Mouse (Mus musculus): Measurements from ENCODE around the gene Baiap2l1. TPM values are rescaled to one million over a fixed set of nuclear protein-coding genes. Genes with fewer than 3 reads are reported as not detected.

The Baiap2l1 gene
- total and polyA plus RNA-seq, 3 experiments, result 0.11 TPM; not detected in 2

DNA sequence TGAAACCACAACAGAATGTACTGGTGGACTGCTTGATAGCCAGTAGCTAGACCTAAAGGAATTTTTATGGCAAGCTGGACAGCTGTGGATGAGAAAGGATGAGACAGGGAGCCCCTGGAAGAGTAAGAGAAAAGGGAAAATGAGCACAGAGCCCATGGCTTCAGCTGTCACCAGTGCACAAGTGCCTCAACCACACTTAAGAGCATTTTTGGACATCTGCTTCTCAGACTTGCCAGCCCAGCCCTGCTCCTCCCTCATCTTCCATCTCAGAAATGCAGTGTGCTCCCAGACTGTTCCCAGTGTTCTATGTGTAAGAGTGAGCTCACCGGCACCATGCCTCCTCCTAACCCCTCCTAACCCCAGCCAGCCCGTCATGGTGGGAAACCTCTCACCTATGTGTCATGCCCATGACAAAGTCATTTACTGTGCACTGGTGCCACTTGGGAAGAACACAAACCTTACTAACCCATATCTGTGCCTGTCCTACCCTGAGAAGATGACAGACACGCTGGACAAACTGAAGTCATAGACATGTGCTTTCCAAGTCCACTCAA lies 70.6 kb downstream of the Baiap2l1 start:
- ATAC-seq (ENCODE audit: extremely low read depth, insufficient number of reproducible peaks, low FRiP score, poor library complexity, severe bottlenecking) (no peak), DNase-seq (ENCODE audit: low spot score) (no peak)
- no peaks in the 10 kb centered on the region for H3K36me3 ChIP-seq (replicated peaks)
- H3K27me3 ChIP-seq (ENCODE audit: insufficient read depth, low read length), result 0 out of 2 replicates have a peak, but pooled peaks cover 4% of the 10 kb centered on the region
- no peaks in the 10 kb centered on the region for H3K9me3 ChIP-seq (replicated peaks)
- H3K4me3 ChIP-seq (ENCODE audit: low read depth, low read length), result no peak overlapping the region
- TF ChIP-seq TAL1 (conservative IDR thresholded peaks at IDR 0.05; ENCODE audit: low read depth, low read length) (no peak), CTCF (IDR thresholded peaks at IDR 0.05; ENCODE audit: low read depth, low read length) (no peak), POLR2AphosphoS5 (IDR thresholded peaks at IDR 0.05; ENCODE audit: insufficient replicate concordance, low read depth, low read length) (no peak), GATA2 (IDR thresholded peaks at IDR 0.05; ENCODE audit: borderline replicate concordance, low read depth, low read length) (no peak), GATA1 (IDR thresholded peaks at IDR 0.05; ENCODE audit: borderline replicate concordance, low read length) (no peak)
- no peaks in the 10 kb centered on the region for H3K4me1 ChIP-seq (ENCODE audit: insufficient read depth, low read depth, low read length)

DNA sequence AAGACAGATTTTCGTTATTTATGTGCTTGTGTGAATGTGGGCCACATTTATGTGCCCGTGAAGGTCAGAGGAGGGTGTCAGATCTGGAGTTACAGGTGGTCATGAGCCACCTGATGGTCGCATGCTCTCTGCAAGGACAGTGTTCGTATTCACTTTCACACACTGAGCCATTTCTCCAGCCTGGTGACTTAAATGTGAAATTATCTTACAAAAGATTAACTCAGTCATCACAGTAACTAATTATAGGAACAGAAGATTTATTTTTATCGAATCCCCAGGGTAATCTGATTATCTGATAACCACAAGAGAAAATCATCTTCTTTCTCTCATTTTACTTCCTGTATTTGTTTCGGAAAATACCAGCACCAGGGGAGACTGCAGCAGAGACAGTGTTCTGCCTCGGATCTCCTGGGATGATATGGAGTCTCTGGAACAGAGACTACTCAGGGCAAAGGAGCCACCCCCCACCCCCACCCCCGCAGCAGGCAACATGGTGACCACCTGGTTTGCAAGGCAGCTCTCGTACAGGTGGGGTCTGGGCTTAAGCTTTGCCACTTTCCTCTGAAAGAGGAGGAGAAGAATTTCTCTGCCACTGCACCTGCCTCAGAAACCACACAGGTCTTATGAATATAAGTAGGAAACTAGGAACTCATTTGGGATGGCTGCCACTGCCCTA lies 71.2 kb downstream of the Baiap2l1 start:
- Histone ChIP-seq H3K36me3 (replicated peaks) (no peaks in the 10 kb centered on the region), H3K9me3 (replicated peaks) (no peaks in the 10 kb centered on the region), H3K4me1 (ENCODE audit: insufficient read depth, low read depth, low read length) (no peaks in the 10 kb centered on the region), H3K27me3 (ENCODE audit: insufficient read depth, low read length) (0 out of 2 replicates have a peak, but pooled peaks cover 4% of the 10 kb centered on the region), H3K4me3 (ENCODE audit: low read depth, low read length) (no peak overlapping the region)
- DNase-seq (ENCODE audit: low spot score) (no peak), ATAC-seq (ENCODE audit: extremely low read depth, insufficient number of reproducible peaks, low FRiP score, poor library complexity, severe bottlenecking) (no peak)
- TF ChIP-seq GATA2 (IDR thresholded peaks at IDR 0.05; ENCODE audit: borderline replicate concordance, low read depth, low read length) (no peak), GATA1 (IDR thresholded peaks at IDR 0.05; ENCODE audit: borderline replicate concordance, low read length) (no peak), POLR2AphosphoS5 (IDR thresholded peaks at IDR 0.05; ENCODE audit: insufficient replicate concordance, low read depth, low read length) (no peak), CTCF (IDR thresholded peaks at IDR 0.05; ENCODE audit: low read depth, low read length) (no peak), TAL1 (conservative IDR thresholded peaks at IDR 0.05; ENCODE audit: low read depth, low read length) (no peak)

DNA sequence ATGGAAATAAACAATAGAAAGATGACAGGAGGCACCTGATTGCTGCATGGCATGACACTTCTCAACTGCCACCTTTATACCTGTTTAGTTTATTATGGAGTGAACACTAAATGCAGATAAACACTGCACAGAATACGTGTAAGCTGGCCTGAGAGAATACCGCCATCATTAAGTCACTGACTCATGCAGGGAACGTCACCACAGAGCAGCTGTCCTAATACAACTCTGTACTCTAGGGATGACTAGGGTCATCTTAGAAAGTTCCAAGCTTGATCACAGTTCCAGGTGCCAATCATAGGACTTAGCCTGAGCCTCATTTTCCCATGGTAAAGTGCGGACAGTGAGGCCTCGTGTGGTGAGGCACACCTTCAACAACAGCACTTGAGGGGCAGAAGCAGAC lies 73.3 kb downstream of the Baiap2l1 start:
- Histone ChIP-seq H3K27me3 (ENCODE audit: insufficient read depth, low read length) (0 out of 2 replicates have a peak, but pooled peaks cover 4% of the 10 kb centered on the region), H3K9me3 (replicated peaks) (no peaks in the 10 kb centered on the region), H3K4me3 (ENCODE audit: low read depth, low read length) (no peak overlapping the region), H3K4me1 (ENCODE audit: insufficient read depth, low read depth, low read length) (no peaks in the 10 kb centered on the region), H3K36me3 (replicated peaks) (no peaks in the 10 kb centered on the region)
- DNase-seq (ENCODE audit: low spot score) (no peak), ATAC-seq (ENCODE audit: extremely low read depth, insufficient number of reproducible peaks, low FRiP score, poor library complexity, severe bottlenecking) (no peak)
- no peak for TF ChIP-seq POLR2AphosphoS5 (IDR thresholded peaks at IDR 0.05; ENCODE audit: insufficient replicate concordance, low read depth, low read length)
- no peak for TF ChIP-seq GATA2 (IDR thresholded peaks at IDR 0.05; ENCODE audit: borderline replicate concordance, low read depth, low read length)
- no peak for TF ChIP-seq GATA1 (IDR thresholded peaks at IDR 0.05; ENCODE audit: borderline replicate concordance, low read length)
- no peak for TF ChIP-seq TAL1 (conservative IDR thresholded peaks at IDR 0.05; ENCODE audit: low read depth, low read length)
- no peak for TF ChIP-seq CTCF (IDR thresholded peaks at IDR 0.05; ENCODE audit: low read depth, low read length)

DNA sequence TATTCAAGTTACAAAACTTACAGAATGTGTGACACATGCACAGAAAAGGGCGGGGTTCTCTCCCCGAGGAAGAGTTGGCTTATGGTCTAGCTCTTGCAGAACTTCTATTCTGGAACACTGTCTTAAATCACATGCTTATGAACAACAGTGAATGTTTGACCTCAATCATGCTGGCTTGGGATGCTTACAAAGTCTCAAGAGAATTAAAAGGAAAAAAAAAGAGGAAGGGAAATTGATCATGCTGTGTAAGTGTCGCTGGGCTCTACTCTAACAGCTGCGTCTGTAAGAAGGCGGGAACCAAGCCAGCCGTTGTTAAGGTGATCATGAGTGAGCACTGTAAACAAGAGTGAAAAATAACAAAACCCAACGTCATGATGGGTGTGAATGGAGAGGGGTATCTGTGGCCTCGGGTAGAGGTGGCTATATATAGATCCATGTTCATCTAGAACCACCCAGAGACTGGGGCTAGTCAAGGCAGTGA lies 74.3 kb downstream of the Baiap2l1 start:
- no peak for DNase-seq (ENCODE audit: low spot score)
- peaks cover 3% of the 10 kb centered on the region for H3K36me3 ChIP-seq (replicated peaks)
- 0 out of 2 replicates have a peak, but pooled peaks cover 4% of the 10 kb centered on the region for H3K27me3 ChIP-seq (ENCODE audit: insufficient read depth, low read length)
- no peaks in the 10 kb centered on the region for H3K4me1 ChIP-seq (ENCODE audit: insufficient read depth, low read depth, low read length)
- TF ChIP-seq GATA1 (IDR thresholded peaks at IDR 0.05; ENCODE audit: borderline replicate concordance, low read length) (no peak), GATA2 (IDR thresholded peaks at IDR 0.05; ENCODE audit: borderline replicate concordance, low read depth, low read length) (no peak), POLR2AphosphoS5 (IDR thresholded peaks at IDR 0.05; ENCODE audit: insufficient replicate concordance, low read depth, low read length) (no peak), TAL1 (conservative IDR thresholded peaks at IDR 0.05; ENCODE audit: low read depth, low read length) (no peak), CTCF (IDR thresholded peaks at IDR 0.05; ENCODE audit: low read depth, low read length) (no peak)
- no peak for ATAC-seq (ENCODE audit: extremely low read depth, insufficient number of reproducible peaks, low FRiP score, poor library complexity, severe bottlenecking)
- no peak overlapping the region for H3K4me3 ChIP-seq (ENCODE audit: low read depth, low read length)
- no peaks in the 10 kb centered on the region for H3K9me3 ChIP-seq (replicated peaks)

DNA sequence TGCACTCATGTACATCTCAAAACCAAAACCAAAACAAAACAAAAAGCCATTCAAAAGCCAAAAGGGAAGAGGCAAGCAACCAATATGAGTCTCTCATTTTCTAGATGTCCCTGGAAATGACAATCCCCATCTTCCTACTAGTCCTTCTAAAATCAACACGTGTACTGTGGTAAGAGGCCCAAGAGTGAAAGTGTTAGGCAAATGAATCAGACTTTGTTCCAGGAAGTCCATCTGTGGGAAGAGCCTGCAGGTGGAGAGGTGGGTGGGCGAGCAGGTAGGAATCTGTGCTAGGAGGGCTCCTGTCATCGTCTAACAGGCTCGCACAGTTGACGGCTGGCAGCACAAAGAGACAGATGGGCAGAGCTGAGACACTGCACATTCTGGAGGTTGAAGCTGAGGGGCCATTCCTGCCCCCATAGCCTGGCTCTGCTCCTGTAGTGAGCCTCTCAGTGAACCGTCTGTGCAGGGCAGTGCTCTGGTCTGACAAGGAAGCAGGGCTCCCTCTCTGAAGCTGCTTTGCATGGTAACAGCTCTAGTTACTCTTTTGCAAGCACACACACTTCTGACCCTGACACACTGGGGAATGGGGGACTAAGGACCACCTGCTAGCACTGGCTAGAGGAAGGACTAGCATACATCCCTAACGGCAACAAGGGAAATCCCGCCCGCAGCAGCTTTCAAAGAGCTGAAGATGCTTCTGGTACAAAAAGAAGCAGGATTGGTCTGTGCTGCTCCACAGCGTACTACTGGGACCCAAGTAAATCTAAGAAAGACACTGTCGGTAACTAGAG lies 75.2 kb downstream of the Baiap2l1 start:
- TF ChIP-seq GATA1 (IDR thresholded peaks at IDR 0.05; ENCODE audit: borderline replicate concordance, low read length) (no peak), GATA2 (IDR thresholded peaks at IDR 0.05; ENCODE audit: borderline replicate concordance, low read depth, low read length) (no peak), POLR2AphosphoS5 (IDR thresholded peaks at IDR 0.05; ENCODE audit: insufficient replicate concordance, low read depth, low read length) (no peak), TAL1 (conservative IDR thresholded peaks at IDR 0.05; ENCODE audit: low read depth, low read length) (no peak), CTCF (IDR thresholded peaks at IDR 0.05; ENCODE audit: low read depth, low read length) (no peak)
- DNase-seq (ENCODE audit: low spot score) (no peak), ATAC-seq (ENCODE audit: extremely low read depth, insufficient number of reproducible peaks, low FRiP score, poor library complexity, severe bottlenecking) (no peak)
- Histone ChIP-seq H3K36me3 (replicated peaks) (peaks cover 7% of the 10 kb centered on the region), H3K9me3 (replicated peaks) (no peaks in the 10 kb centered on the region), H3K4me3 (ENCODE audit: low read depth, low read length) (no peak overlapping the region), H3K27me3 (ENCODE audit: insufficient read depth, low read length) (0 out of 2 replicates have a peak, but pooled peaks cover 4% of the 10 kb centered on the region), H3K4me1 (ENCODE audit: insufficient read depth, low read depth, low read length) (no peaks in the 10 kb centered on the region)
